Mouse (Mus musculus) liver, embryonic 14.5 days (tissue): ENCODE data around the gene Gramd1b.

Source experiments
- CTCF ChIP-seq: IDR thresholded peaks from 2 replicates; pipeline ENCODE4 v1.5.1; 2016; ENCODE audit warnings: antibody characterized with exemption, low read depth, control low read depth
- EP300 ChIP-seq: IDR thresholded peaks from 2 replicates; pipeline ENCODE4 v1.6.1; 2016; ENCODE audit warnings: antibody characterized with exemption, low read depth

DNA sequence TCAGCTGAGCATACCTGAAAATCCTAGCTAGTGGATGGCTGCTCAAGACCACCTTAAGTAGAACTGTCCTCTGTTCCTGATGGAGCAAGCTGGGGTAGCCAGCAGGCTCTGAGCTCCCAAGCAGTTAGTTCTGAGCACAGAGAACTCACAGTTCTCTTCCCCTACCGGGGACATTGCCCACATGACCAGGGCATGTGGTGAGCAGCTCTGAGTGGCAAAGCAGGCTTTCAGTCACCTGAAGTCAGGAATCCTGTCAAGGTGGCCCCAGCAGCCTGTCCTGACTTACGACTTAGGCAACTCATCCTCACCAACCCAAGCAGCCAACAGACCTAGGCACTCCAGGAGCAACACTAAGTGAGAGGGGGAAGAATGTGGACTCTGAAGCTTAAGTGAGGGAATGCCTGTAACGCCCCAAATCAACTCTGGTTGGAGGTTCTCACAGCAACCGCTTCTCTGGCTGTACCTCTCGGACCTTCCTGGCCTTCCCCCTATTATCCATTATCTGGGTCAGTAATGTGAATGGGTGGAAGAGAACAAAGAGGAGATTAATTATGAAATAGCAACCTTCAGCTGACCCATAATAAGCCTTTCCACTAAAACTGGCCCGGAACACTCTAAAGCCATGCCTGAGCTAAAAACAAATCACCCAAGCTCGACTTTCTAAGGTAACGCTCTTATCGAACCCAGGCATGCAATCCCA is 154.3 kb downstream of the Gramd1b start:
- no peak for TF ChIP-seq CTCF
- no peak for TF ChIP-seq EP300
